Mouse (Mus musculus) stomach, embryonic 16.5 days (tissue): ENCODE measurements at regions not wholly inside any gene's neighbourhood (a gene's known extent, or its start where the extent isn't known, plus 50 kb on each side); places are given as distances from the start of the nearest gene placed in this dataset.

Experiments
- ATAC-seq: fragments of 200-750 bp; cut with Nextera tagmentation; 2 replicates; pipeline ENCODE4 v1.8.0; 2017; ENCODE audit warnings: moderate number of reproducible peaks, moderate TSS enrichment; ENCODE audit not compliant: insufficient read depth, low FRiP score
- H3K27ac ChIP-seq: fragments of 300-500 bp; sonication (generic); 2 replicates; pipeline ENCODE4 v1.5.1; 2014; ENCODE audit warnings: low read length
- H3K27me3 ChIP-seq: fragments of 300-500 bp; sonication (generic); 2 replicates; pipeline ENCODE4 v1.6.1; 2014; ENCODE audit warnings: low read length, control low read depth, mixed read lengths; ENCODE audit not compliant: control insufficient read depth, insufficient read depth
- H3K36me3 ChIP-seq: fragments of 300-500 bp; sonication (generic); 2 replicates; pipeline ENCODE4 v1.6.1; 2014; ENCODE audit warnings: low read length; ENCODE audit not compliant: control insufficient read depth, insufficient read depth
- H3K4me1 ChIP-seq: fragments of 300-500 bp; sonication (generic); 2 replicates; pipeline ENCODE4 v1.6.1; 2014; ENCODE audit warnings: low read length, control low read depth, mixed read lengths; ENCODE audit not compliant: control insufficient read depth, insufficient read depth
- H3K4me2 ChIP-seq: fragments of 300-500 bp; sonication (generic); 2 replicates; pipeline ENCODE4 v1.6.1; 2014; ENCODE audit warnings: low read depth, low read length, mixed read lengths
- H3K4me3 ChIP-seq: fragments of 300-500 bp; sonication (generic); replicated peaks from 2 replicates; pipeline ENCODE4 v1.5.1; 2014; ENCODE audit warnings: mild to moderate bottlenecking, low read length
- H3K9ac ChIP-seq: fragments of 300-500 bp; sonication (generic); 2 replicates; pipeline ENCODE4 v1.6.1; 2014; ENCODE audit warnings: low read length
- H3K9me3 ChIP-seq: fragments of 300-500 bp; sonication (generic); replicated peaks from 2 replicates; pipeline ENCODE4 v1.6.1; 2016; ENCODE audit warnings: low read length, control low read depth; ENCODE audit not compliant: control insufficient read depth
- WGBS: fragments of 180-500 bp; shearing (Covaris S2); extraction: QIAGEN DNeasy Blood & Tissue Kit; methylation state at CpG from one replicate; pipeline ENCODE4 v1.1.7; 2014; 5-methylcytosine and 5-hydroxymethylcytosine counted together

DNA sequence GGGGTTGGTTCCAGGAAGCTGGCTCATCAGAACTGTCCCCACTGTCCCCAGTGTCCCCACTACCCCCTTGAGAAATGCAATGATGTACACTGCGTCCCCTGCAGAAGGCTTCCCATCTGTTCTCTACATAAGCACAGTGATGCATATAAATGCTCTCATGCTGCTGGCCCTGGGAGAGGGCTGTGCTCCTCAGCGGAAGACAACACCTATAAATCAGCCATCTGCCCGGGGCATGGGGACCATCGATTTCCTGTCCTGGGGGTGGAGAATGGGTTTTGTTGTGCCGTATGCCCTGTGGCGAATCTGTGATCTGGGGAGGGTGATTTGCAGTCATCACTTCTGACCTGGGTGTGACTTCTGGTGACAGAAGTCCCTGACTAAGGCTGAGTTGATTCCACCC, 174.9 kb upstream of the Sulf2 start:
- H3K4me2 ChIP-seq = no peak overlapping the region

DNA sequence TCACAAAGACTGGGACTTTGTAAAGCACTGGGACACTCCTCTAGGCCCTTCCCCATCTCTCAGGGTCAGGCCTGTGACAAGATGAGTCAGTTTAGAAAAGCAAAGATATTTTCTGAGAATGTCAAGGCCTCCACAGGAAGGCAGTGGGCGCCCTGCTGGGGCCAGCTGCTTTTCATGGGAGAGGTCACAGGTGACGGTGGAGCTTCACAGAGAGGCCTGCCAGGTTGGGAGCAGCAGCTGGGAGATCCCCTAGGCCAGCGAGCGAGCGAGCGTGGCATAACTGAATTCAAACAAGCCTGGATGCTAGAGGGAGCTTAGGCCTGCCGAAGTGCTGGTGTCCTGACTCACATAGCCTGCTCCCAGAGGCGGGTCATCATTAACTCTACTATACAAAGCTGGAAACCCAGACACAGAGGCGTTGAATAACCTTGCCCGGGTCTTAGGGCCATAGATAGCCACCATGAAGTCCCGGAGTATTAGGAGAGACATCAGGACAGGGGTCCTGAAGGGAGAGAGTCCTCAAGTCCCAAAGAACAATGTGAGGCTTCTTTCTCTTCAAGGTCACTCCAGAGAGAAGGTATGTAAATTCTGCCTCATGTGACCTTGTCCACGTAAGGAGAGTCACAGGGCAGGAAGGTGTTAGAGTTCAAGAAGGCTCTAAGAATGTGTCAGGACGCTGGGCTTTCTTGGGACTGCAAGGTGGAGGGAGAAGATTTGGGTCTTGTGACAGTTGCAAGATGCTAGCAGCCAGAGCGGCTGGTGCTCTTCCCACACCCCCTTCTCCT, 174.3 kb upstream of the Sulf2 start:
- peaks cover 19% of the 10 kb centered on the region for H3K4me1 ChIP-seq
- H3K9me3 ChIP-seq = no peaks in the 10 kb centered on the region
- no peaks in the 10 kb centered on the region for H3K27me3 ChIP-seq
- H3K36me3 ChIP-seq = no peaks in the 10 kb centered on the region
- no peak overlapping the region for H3K4me3 ChIP-seq
- H3K4me2 ChIP-seq = no peak overlapping the region
- WGBS = 77% methylated on average over 14 of the region's 14 CpGs
- H3K9ac ChIP-seq = no peak overlapping the region
- no peak for ATAC-seq
- H3K27ac ChIP-seq = no peak overlapping the region

More for the DNA sequence above, 174.9 kb upstream of the Sulf2 start:
- no peaks in the 10 kb centered on the region for H3K36me3 ChIP-seq
- H3K9ac ChIP-seq = no peak overlapping the region
- WGBS = 54% methylated on average over 6 of the region's 6 CpGs
- no peaks in the 10 kb centered on the region for H3K27me3 ChIP-seq
- no peak overlapping the region for H3K4me3 ChIP-seq
- H3K27ac ChIP-seq = no peak overlapping the region
- no peaks in the 10 kb centered on the region for H3K9me3 ChIP-seq
- no peak for ATAC-seq
- peaks cover 14% of the 10 kb centered on the region for H3K4me1 ChIP-seq

DNA sequence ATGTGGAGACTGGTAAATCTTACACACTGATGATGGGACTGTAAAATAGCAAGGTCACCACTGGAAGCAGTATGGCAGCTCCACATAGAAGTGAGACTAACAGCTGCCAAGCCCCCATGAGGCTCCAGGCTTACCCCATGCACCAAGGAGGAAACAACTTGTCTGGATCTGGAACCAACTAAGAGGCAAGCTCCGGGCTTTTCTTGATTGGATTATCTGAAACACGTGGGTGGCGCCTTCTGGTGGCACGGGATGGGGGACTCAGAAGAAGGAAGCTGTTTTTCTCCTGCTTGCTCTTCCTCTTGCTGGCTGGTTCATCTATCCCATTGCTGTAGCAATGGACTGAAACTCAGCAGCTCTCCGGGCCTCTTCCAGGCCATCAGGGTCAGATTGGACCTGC, 171.5 kb upstream of the Sulf2 start:
- H3K4me3 ChIP-seq = no peak overlapping the region
- no peak overlapping the region for H3K4me2 ChIP-seq
- WGBS = 82% methylated on average over 5 of the region's 5 CpGs
- no peaks in the 10 kb centered on the region for H3K9me3 ChIP-seq
- no peak for ATAC-seq
- no peaks in the 10 kb centered on the region for H3K27me3 ChIP-seq
- peaks cover 29% of the 10 kb centered on the region for H3K4me1 ChIP-seq
- no peaks in the 10 kb centered on the region for H3K36me3 ChIP-seq
- H3K27ac ChIP-seq = no peak overlapping the region
- no peak overlapping the region for H3K9ac ChIP-seq

DNA sequence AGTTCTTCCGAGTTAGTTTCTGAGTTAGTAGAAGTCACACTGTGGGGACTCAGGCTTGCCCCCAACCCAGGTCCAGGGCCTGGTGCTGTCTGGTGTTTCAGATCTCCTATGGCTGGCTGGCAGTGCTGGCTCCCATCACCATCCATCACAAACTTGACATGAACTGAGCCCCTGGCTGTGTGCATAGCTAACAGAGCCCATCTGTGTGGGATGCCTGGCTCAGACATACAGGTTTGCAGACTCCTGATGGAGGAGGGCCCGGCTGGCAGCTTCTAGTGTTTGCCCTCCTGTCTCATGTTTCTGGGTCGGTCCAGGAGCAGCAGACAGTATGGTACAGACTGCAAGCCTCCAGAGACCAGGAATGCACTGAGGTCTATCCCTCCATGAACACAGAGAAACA, 169.5 kb upstream of the Sulf2 start:
- Histone ChIP-seq H3K36me3 (no peaks in the 10 kb centered on the region), H3K9ac (no peak overlapping the region), H3K27ac (peak overlapping the region; percentile 85), H3K4me3 (no peak overlapping the region), H3K27me3 (no peaks in the 10 kb centered on the region), H3K9me3 (no peaks in the 10 kb centered on the region), H3K4me1 (peaks cover 29% of the 10 kb centered on the region), H3K4me2 (no peak overlapping the region)
- no peak; the same call in 1 of the 2 replicates for ATAC-seq
- 31% methylated on average over 3 of the region's 3 CpGs for WGBS

DNA sequence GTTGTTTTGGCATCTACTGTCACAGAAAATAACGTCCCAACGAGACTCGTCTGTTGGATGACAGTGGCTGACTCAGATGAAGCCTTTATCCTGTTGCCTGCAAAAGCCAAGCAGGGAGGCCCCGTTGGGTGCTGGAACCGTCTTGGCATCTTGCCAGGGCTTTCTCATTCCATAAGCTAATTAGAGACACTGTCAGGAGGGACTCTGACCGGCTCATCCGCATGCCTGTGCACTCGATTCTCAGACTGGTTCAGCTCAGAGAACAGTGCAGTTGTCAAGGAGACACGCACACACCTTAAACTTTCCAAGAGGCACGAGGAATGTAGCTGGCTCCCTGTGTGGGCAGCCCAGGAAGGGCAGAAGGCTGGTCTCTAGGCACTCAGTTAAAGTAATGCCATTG, 169.0 kb upstream of the Sulf2 start:
- peak; percentile 72 for ATAC-seq
- Histone ChIP-seq H3K27ac (peak overlapping the region; percentile 85), H3K9ac (no peak overlapping the region), H3K36me3 (no peaks in the 10 kb centered on the region), H3K4me2 (no peak overlapping the region), H3K4me1 (peaks cover 29% of the 10 kb centered on the region), H3K4me3 (no peak overlapping the region), H3K9me3 (no peaks in the 10 kb centered on the region), H3K27me3 (no peaks in the 10 kb centered on the region)
- 18% methylated on average over 10 of the region's 10 CpGs for WGBS

DNA sequence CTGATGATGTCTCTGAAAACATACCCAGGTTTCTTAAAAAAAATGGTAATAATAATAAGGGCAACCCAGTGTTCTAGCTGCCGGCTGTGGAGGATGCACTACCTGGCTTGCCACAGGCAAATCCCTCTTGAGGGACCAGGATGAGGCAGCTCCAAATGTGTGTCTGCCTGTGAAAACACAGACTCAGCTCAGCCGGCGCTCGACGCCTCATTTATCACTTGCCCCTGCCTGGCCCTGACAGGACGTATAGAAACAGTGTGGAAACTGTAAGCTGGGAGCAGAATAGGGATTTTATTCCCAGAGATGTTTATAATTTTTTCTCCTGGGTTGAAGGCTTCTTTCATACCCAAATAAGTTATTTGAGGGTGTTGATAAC, 167.2 kb upstream of the Sulf2 start:
- no peaks in the 10 kb centered on the region for H3K36me3 ChIP-seq
- H3K9ac ChIP-seq = 0 out of 2 replicates have a peak overlapping the region, but pooled peaks have one; percentile 13
- 27% methylated on average over 6 of the region's 6 CpGs for WGBS
- peak overlapping the region; percentile 85 for H3K27ac ChIP-seq
- no peaks in the 10 kb centered on the region for H3K9me3 ChIP-seq
- no peak overlapping the region for H3K4me2 ChIP-seq
- no peak overlapping the region for H3K4me3 ChIP-seq
- H3K4me1 ChIP-seq = peaks cover 29% of the 10 kb centered on the region
- H3K27me3 ChIP-seq = no peaks in the 10 kb centered on the region
- peak; percentile 76 for ATAC-seq

DNA sequence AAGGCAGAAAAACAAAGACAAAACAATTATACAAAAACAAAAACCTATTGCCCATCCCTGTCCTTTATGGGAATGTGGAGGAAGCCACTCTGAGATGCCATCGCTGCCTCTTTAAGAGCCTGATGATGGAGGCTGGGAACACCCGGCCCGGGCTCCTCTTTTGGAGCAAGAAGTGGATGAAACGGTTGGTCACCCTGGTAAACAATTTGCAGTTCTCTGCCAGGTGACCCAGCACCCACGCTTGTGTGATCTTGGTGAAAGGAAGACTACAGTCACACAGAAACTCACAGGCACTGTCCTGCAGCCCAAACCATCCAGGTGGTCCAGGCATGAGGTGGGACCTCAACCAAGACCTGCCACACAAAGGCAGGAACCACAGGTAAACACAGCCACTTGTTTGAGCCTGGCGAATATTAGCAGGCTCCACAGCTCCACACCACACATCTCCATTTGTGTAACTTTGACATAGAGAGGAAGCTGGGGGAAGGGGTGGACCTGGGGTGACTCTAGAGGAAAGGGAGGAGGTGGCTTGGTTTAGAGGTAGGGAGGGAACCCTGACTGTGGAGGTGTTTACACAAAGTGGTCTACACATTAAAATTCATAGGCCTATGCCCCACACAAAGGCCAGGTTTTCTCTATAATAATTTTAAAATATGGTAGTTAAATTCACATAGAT, 166.7 kb upstream of the Sulf2 start:
- peak overlapping the region; percentile 85 for H3K27ac ChIP-seq
- H3K27me3 ChIP-seq = no peaks in the 10 kb centered on the region
- H3K9ac ChIP-seq = no peak overlapping the region
- H3K4me1 ChIP-seq = peaks cover 29% of the 10 kb centered on the region
- no peak; the same call in 1 of the 2 replicates for ATAC-seq
- no peak overlapping the region for H3K4me2 ChIP-seq
- H3K36me3 ChIP-seq = no peaks in the 10 kb centered on the region
- H3K4me3 ChIP-seq = no peak overlapping the region
- 61% methylated on average over 6 of the region's 6 CpGs for WGBS
- H3K9me3 ChIP-seq = no peaks in the 10 kb centered on the region

DNA sequence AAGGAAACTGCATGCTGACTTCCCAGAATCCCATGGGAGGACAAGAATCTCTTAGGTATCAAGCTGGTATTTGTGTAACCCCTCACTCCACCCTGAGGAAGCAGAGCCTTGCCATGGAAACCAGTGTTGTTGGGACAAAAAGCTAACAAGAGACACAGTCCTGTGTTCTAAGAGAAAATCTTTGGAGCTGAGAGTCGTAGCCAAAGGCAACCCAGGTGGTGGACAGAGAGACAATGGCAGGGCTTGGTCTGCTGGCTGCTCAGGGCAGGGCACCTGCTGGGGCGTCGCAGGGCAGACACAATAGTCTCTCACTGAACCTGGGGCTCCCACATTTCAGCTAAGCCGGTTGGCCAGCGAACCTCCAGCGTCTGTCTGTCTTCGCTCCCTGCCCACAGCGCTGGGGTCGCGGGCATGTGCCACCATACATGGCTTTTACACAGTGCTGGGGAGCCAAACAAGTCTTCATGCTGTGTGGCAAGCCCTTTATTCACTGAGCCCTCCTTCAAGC, 161.0 kb upstream of the Sulf2 start:
- WGBS = 54% methylated on average over 10 of the region's 10 CpGs
- no peaks in the 10 kb centered on the region for H3K27me3 ChIP-seq

DNA sequence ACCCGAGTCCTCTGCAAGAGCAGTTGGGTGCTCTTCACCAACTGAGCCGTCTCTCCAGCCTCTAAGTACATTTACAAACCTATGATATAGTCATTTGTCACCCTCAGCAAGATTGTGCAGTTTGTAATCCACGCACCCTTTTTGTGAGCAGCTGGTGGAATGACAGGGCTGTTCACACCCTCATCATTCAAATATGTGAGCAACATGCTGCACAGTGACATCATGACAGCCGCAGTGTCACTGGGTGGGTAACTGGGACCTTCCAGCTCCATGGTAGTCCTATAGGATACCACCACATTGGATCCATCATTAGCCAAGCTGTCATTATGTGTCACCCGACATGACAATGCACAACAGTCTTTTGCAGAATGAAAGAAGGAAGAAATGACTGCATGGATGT, 155.0 kb upstream of the Sulf2 start:
- H3K4me1 ChIP-seq = peaks cover 7% of the 10 kb centered on the region; the same call in 1 of the 2 replicates
- H3K9me3 ChIP-seq = no peaks in the 10 kb centered on the region
- H3K4me2 ChIP-seq = no peak overlapping the region
- ATAC-seq = no peak
- no peaks in the 10 kb centered on the region for H3K27me3 ChIP-seq
- H3K4me3 ChIP-seq = no peak overlapping the region
- H3K9ac ChIP-seq = no peak overlapping the region
- H3K27ac ChIP-seq = no peak overlapping the region
- H3K36me3 ChIP-seq = no peaks in the 10 kb centered on the region
- WGBS = 76% methylated on average over 5 of the region's 5 CpGs

More for the DNA sequence above, 161.0 kb upstream of the Sulf2 start:
- Histone ChIP-seq H3K4me1 (no peaks in the 10 kb centered on the region), H3K4me3 (no peak overlapping the region), H3K36me3 (no peaks in the 10 kb centered on the region), H3K9ac (no peak overlapping the region), H3K4me2 (no peak overlapping the region), H3K9me3 (no peaks in the 10 kb centered on the region), H3K27ac (no peak overlapping the region)
- ATAC-seq = no peak
